Mouse (Mus musculus): ENCODE measurements at regions not wholly inside any gene's neighbourhood (a gene's known extent, or its start where the extent isn't known, plus 50 kb on each side); places are given as distances from the start of the nearest gene placed in this dataset.

GRCm38 (mm10) chr12:35614885-35615284, 80.0 kb upstream of the Ahr start:
- Histone ChIP-seq H3K4me3 (ENCODE audit: extremely low read depth, insufficient read depth, insufficient read length) (no peak overlapping the region), H3K27me3 (ENCODE audit: control insufficient read depth, insufficient read depth, low read length) (no peaks in the 10 kb centered on the region), H3K27ac (ENCODE audit: insufficient read depth, low read length) (no peak overlapping the region), H3K4me1 (ENCODE audit: control insufficient read depth, insufficient read depth, insufficient read length) (no peaks in the 10 kb centered on the region), H3K36me3 (ENCODE audit: control insufficient read depth, insufficient read depth, low read length) (no peaks in the 10 kb centered on the region)
- DNase-seq (ENCODE audit: low read depth in 1 of 2, low spot score in 2 of 2): no peak
- no peak for TF ChIP-seq POLR2A (IDR thresholded peaks at IDR 0.05; ENCODE audit: low read depth, low read length)
- WGBS: 66% methylated on average over 4 of the region's 4 CpGs

GRCm38 (mm10) chr12:35607652-35608051, 72.8 kb upstream of the Ahr start:
- H3K36me3 ChIP-seq (ENCODE audit: control insufficient read depth, insufficient read depth, low read length): no peaks in the 10 kb centered on the region
- no peak overlapping the region for H3K4me3 ChIP-seq (ENCODE audit: extremely low read depth, insufficient read depth, insufficient read length)
- H3K27me3 ChIP-seq (ENCODE audit: control insufficient read depth, insufficient read depth, low read length): no peaks in the 10 kb centered on the region
- no peak for DNase-seq (ENCODE audit: low read depth in 1 of 2, low spot score in 2 of 2)
- no peaks in the 10 kb centered on the region for H3K4me1 ChIP-seq (ENCODE audit: control insufficient read depth, insufficient read depth, insufficient read length)
- no peak for TF ChIP-seq CTCF (IDR thresholded peaks at IDR 0.05; ENCODE audit: extremely low read depth, insufficient read depth, insufficient read length, insufficient replicate concordance)
- TF ChIP-seq POLR2A (IDR thresholded peaks at IDR 0.05; ENCODE audit: low read depth, low read length): no peak
- 92% methylated on average over 1 of the region's 1 CpGs for WGBS
- no peak overlapping the region for H3K27ac ChIP-seq (ENCODE audit: insufficient read depth, low read length)

- Histone ChIP-seq H3K4me3 (ENCODE audit: extremely low read depth, insufficient read depth, insufficient read length) (no peak overlapping the region), H3K27ac (ENCODE audit: insufficient read depth, low read length) (no peak overlapping the region), H3K27me3 (ENCODE audit: control insufficient read depth, insufficient read depth, low read length) (no peaks in the 10 kb centered on the region), H3K36me3 (ENCODE audit: control insufficient read depth, insufficient read depth, low read length) (no peaks in the 10 kb centered on the region), H3K4me1 (ENCODE audit: control insufficient read depth, insufficient read depth, insufficient read length) (no peaks in the 10 kb centered on the region)
- no peak for DNase-seq (ENCODE audit: low read depth in 1 of 2, low spot score in 2 of 2)
- no peak for TF ChIP-seq POLR2A (IDR thresholded peaks at IDR 0.05; ENCODE audit: low read depth, low read length)
- TF ChIP-seq CTCF (IDR thresholded peaks at IDR 0.05; ENCODE audit: extremely low read depth, insufficient read depth, insufficient read length, insufficient replicate concordance): no peak
- WGBS: 98% methylated on average over 1 of the region's 1 CpGs
These were observed 68.9 kb upstream of the Ahr start for GRCm38 (mm10) chr12:35603742-35604141.

- Histone ChIP-seq H3K4me3 (ENCODE audit: extremely low read depth, insufficient read depth, insufficient read length) (no peak overlapping the region), H3K27me3 (ENCODE audit: control insufficient read depth, insufficient read depth, low read length) (no peaks in the 10 kb centered on the region), H3K36me3 (ENCODE audit: control insufficient read depth, insufficient read depth, low read length) (no peaks in the 10 kb centered on the region), H3K27ac (ENCODE audit: insufficient read depth, low read length) (no peak overlapping the region), H3K4me1 (ENCODE audit: control insufficient read depth, insufficient read depth, insufficient read length) (no peaks in the 10 kb centered on the region)
- DNase-seq (ENCODE audit: low read depth in 1 of 2, low spot score in 2 of 2): no peak
- TF ChIP-seq CTCF (IDR thresholded peaks at IDR 0.05; ENCODE audit: extremely low read depth, insufficient read depth, insufficient read length, insufficient replicate concordance) (no peak), POLR2A (IDR thresholded peaks at IDR 0.05; ENCODE audit: low read depth, low read length) (no peak)
- 94% methylated on average over 3 of the region's 3 CpGs for WGBS
These were observed 67.8 kb upstream of the Ahr start for GRCm38 (mm10) chr12:35602589-35602988.

GRCm38 (mm10) chr12:35598298-35598697, 63.5 kb upstream of the Ahr start:
- 72% methylated on average over 9 of the region's 9 CpGs for WGBS

GRCm38 (mm10) chr12:35592866-35593265, 58.0 kb upstream of the Ahr start:
- no peak overlapping the region for H3K27ac ChIP-seq (ENCODE audit: insufficient read depth, low read length)
- no peak overlapping the region for H3K4me3 ChIP-seq (ENCODE audit: extremely low read depth, insufficient read depth, insufficient read length)
- H3K36me3 ChIP-seq (ENCODE audit: control insufficient read depth, insufficient read depth, low read length): no peaks in the 10 kb centered on the region
- TF ChIP-seq CTCF (IDR thresholded peaks at IDR 0.05; ENCODE audit: extremely low read depth, insufficient read depth, insufficient read length, insufficient replicate concordance) (no peak), POLR2A (IDR thresholded peaks at IDR 0.05; ENCODE audit: low read depth, low read length) (no peak)
- no peak for DNase-seq (ENCODE audit: low read depth in 1 of 2, low spot score in 2 of 2)
- WGBS: 89% methylated on average over 3 of the region's 3 CpGs
- H3K27me3 ChIP-seq (ENCODE audit: control insufficient read depth, insufficient read depth, low read length): no peaks in the 10 kb centered on the region
- H3K4me1 ChIP-seq (ENCODE audit: control insufficient read depth, insufficient read depth, insufficient read length): no peaks in the 10 kb centered on the region

More at GRCm38 (mm10) chr12:35598298-35598697, 63.5 kb upstream of the Ahr start:
- Histone ChIP-seq H3K4me1 (ENCODE audit: control insufficient read depth, insufficient read depth, insufficient read length) (no peaks in the 10 kb centered on the region), H3K27ac (ENCODE audit: insufficient read depth, low read length) (no peak overlapping the region), H3K4me3 (ENCODE audit: extremely low read depth, insufficient read depth, insufficient read length) (no peak overlapping the region), H3K36me3 (ENCODE audit: control insufficient read depth, insufficient read depth, low read length) (no peaks in the 10 kb centered on the region), H3K27me3 (ENCODE audit: control insufficient read depth, insufficient read depth, low read length) (no peaks in the 10 kb centered on the region)
- TF ChIP-seq POLR2A (IDR thresholded peaks at IDR 0.05; ENCODE audit: low read depth, low read length) (no peak), CTCF (IDR thresholded peaks at IDR 0.05; ENCODE audit: extremely low read depth, insufficient read depth, insufficient read length, insufficient replicate concordance) (no peak)
- no peak for DNase-seq (ENCODE audit: low read depth in 1 of 2, low spot score in 2 of 2)

Data from spleen, adult 2 months (tissue).